Mouse (Mus musculus): ENCODE results near the gene Vmn1r17. TPM values are rescaled to one million over a fixed set of nuclear protein-coding genes. Genes with fewer than 3 reads are reported as not detected.
"Not testable (repeated sequence)": the region's sequence is repeated elsewhere in the genome, so short reads cannot be mapped to it uniquely, and the experiment has no call there.

Gene Vmn1r17
- not detected in 2 replicates for polyA plus RNA-seq (2016; fragmentation: Nextera tagmentation; extraction: Ambion mirVana)

DNA sequence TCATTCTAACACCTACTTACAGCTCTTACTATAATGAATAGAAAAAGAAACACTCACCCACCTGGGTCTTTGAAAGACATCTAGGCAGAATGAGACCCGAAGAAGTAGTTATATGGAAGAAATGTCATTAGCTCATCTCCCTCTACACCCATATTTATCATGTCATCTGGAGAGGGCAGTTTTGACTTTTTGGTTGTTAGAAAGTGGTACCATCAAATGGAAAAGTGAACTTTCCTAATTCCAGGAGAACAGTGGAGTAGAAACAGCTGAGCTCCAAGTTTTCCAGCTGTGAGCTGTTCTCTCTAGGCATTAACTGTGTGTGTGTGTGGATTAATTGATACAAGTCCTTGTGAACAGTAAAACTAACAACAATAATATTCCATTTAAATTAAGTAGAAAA, at the start of gene Vmn1r17:
Gene Vmn1r17 (minus strand): TSS at position 101 of the 400 bp plus-strand sequence.
- no peak within 1 kb of the TSS for H3K9ac ChIP-seq
- no peak within 1 kb of the TSS for H3K4me2 ChIP-seq (replicated peaks)
- H3K27ac ChIP-seq: no peak within 1 kb of the TSS
- no peaks in the 10 kb centered on the region for H3K4me1 ChIP-seq
- no peaks in the 10 kb centered on the region for H3K27me3 ChIP-seq
- H3K9me3 ChIP-seq (replicated peaks): no peaks in the 10 kb centered on the region
- 92% methylated on average over 1 of the region's 1 CpGs for WGBS
- no peak within 1 kb of the TSS for H3K4me3 ChIP-seq
- H3K36me3 ChIP-seq: no peaks in the 10 kb centered on the region
- no peak for ATAC-seq (ENCODE audit: low FRiP score)

DNA sequence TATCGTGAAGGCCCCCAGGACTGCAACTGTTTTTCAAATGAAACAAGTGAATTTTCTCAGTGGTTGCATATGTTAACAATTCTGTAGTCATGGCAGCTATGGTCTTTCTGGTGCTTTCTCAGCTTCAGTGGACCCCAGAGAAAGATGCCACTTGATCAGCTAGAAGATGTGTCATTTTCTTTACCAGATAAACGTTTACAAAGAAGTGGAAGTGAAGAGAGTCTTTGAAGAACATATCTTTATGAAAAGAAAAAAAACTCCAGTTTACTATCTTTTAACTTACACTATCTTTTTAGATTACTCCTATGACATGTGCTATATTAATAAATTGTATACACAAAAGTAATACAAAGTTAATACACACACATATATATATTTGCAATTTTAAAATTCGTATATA, 40.0 kb upstream of the Vmn1r17 start, which contains the start of gene Vmn1r19:
Gene Vmn1r19 (plus strand): TSS at position 301 of the 400 bp plus-strand sequence.
- 78% methylated on average over 3 of the region's 3 CpGs for WGBS
- H3K9ac ChIP-seq; ATAC-seq (ENCODE audit: low FRiP score); H3K4me1 ChIP-seq; H3K36me3 ChIP-seq; H3K9me3 ChIP-seq (replicated peaks); H3K27me3 ChIP-seq; H3K27ac ChIP-seq; H3K4me2 ChIP-seq (replicated peaks); H3K4me3 ChIP-seq: not testable (repeated sequence)

DNA sequence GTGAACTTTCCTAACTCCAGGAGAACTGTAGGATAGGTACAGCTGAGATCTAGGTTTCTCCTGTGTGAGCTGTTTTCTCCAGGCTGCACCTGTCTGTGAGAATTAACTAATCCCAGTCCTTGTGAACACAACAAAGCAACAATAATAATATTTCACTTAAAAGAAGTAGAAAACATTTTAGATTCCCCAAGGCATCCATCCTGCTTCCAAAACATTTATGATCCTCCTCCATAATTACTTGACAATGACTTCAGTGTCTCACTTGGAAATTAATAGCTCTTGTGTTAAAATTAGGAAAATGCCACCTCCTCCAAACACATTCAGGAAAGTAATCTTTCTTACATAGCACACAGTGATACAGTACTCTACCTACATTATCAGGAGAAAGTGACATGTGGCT, 32.2 kb upstream of the Vmn1r17 start, which contains the start of gene Vmn1r18:
Gene Vmn1r18 (minus strand): TSS at position 101 of the 400 bp plus-strand sequence.
- no peak within 1 kb of the TSS for H3K4me3 ChIP-seq
- no peaks in the 10 kb centered on the region for H3K4me1 ChIP-seq
- H3K27me3 ChIP-seq: no peaks in the 10 kb centered on the region
- H3K36me3 ChIP-seq: no peaks in the 10 kb centered on the region
- no peak within 1 kb of the TSS for H3K27ac ChIP-seq
- H3K9ac ChIP-seq: no peak within 1 kb of the TSS
- no peaks in the 10 kb centered on the region for H3K9me3 ChIP-seq (replicated peaks)
- no peak for ATAC-seq (ENCODE audit: low FRiP score)
- no peak within 1 kb of the TSS for H3K4me2 ChIP-seq (replicated peaks)

DNA sequence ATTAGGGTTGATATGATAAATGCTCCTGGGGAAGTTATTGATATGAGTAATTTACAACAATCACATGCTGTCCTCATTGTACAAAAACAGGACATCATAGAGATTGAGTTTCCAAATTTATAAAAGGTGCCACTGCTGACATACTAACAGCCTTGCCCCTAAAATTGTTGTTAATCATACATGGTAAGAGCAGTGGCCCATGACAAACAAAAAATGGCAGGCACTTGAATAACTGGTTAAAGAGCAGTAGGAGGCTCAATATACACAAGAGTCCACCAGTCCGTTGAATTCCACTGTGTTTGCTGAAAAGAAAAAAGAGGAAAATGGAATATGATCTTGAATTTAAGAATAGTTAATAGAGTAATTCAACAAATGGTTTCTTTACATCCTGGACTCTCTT, 4.0 kb upstream of the Vmn1r17 start:
- Histone ChIP-seq H3K4me1 (no peaks in the 10 kb centered on the region), H3K9ac (no peak overlapping the region), H3K36me3 (no peaks in the 10 kb centered on the region), H3K27me3 (no peaks in the 10 kb centered on the region), H3K4me3 (no peak overlapping the region), H3K4me2 (replicated peaks) (no peak overlapping the region), H3K27ac (no peak overlapping the region), H3K9me3 (replicated peaks) (no peaks in the 10 kb centered on the region)
- WGBS: 79% methylated on average over 1 of the region's 1 CpGs
- no peak for ATAC-seq (ENCODE audit: low FRiP score)

DNA sequence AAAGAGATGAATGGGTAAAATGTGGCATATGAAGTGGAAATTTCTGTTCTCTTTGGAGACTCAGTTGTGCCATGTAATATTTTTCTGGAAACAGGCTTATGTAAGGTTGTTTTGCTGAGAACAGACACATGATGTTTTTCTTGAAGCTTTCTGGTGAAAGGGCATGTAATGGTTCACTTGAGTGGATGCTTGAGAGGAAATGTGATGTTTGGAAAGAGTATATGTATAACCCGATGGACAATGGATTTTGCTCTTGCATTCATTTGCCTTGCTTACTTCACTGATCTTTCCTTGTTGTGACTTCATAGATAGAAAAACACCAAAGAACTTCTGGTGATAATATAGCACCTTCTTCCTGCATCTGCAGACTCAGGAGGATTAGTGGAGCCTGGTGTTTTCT, 2.3 kb upstream of the Vmn1r17 start:
- not testable (repeated sequence) for ATAC-seq (ENCODE audit: low FRiP score); H3K9me3 ChIP-seq (replicated peaks); H3K4me2 ChIP-seq (replicated peaks); H3K27ac ChIP-seq; H3K27me3 ChIP-seq; H3K4me1 ChIP-seq; H3K4me3 ChIP-seq; H3K9ac ChIP-seq; H3K36me3 ChIP-seq
- WGBS: 92% methylated on average over 1 of the region's 1 CpGs

DNA sequence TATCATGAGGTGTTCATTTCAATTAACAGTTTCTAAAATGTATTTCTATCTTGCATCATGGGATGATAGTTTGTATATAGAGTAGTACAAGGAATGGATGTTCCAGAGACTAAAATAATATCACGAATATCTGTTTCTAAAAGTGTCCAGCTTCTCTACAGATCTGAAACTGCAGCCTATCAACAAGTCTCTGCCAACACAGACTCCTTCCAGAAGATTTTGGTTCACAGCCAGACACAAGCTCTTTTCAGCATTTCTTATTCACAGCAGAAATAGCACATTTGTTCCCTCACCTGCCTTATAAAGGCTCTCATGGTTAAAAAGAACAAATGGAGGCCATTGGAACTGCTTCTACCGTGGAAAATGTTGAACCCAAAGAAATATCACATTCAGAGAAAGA, 6.7 kb downstream of the Vmn1r17 start:
- ATAC-seq (ENCODE audit: low FRiP score): no peak
- Histone ChIP-seq H3K4me3 (no peak overlapping the region), H3K36me3 (no peaks in the 10 kb centered on the region), H3K27me3 (no peaks in the 10 kb centered on the region), H3K27ac (no peak overlapping the region), H3K4me1 (no peaks in the 10 kb centered on the region), H3K9me3 (replicated peaks) (no peaks in the 10 kb centered on the region), H3K4me2 (replicated peaks) (no peak overlapping the region), H3K9ac (no peak overlapping the region)
- WGBS: 90% methylated on average over 2 of the region's 2 CpGs

DNA sequence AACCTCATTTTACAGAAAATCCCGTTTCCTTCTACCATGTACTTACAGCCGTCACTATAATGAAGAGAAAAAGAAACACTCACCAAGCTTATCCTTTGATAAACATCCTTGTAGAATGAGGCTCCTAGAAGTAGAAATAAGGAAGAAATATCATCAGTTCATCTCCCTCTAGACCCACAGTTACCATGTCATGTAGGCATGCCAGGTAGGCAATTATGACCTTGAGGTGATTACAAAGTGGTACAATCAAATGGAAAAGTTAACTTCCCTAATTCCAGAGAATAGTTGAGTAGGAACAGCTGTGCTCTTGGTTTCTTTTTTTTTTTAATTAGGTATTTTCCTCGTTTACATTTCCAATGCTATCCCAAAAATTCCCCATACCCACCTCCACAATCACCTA, 34.1 kb downstream of the Vmn1r17 start, which contains the start of gene Vmn1r16:
Gene Vmn1r16 (minus strand): TSS at position 101 of the 400 bp plus-strand sequence.
- no peaks in the 10 kb centered on the region for H3K36me3 ChIP-seq
- 76% methylated on average over 3 of the region's 3 CpGs for WGBS
- no peaks in the 10 kb centered on the region for H3K27me3 ChIP-seq
- H3K4me2 ChIP-seq (replicated peaks): no peak within 1 kb of the TSS
- no peaks in the 10 kb centered on the region for H3K4me1 ChIP-seq
- no peak within 1 kb of the TSS for H3K9ac ChIP-seq
- ATAC-seq (ENCODE audit: low FRiP score): no peak
- H3K4me3 ChIP-seq: no peak within 1 kb of the TSS
- no peaks in the 10 kb centered on the region for H3K9me3 ChIP-seq (replicated peaks)
- H3K27ac ChIP-seq: no peak within 1 kb of the TSS

DNA sequence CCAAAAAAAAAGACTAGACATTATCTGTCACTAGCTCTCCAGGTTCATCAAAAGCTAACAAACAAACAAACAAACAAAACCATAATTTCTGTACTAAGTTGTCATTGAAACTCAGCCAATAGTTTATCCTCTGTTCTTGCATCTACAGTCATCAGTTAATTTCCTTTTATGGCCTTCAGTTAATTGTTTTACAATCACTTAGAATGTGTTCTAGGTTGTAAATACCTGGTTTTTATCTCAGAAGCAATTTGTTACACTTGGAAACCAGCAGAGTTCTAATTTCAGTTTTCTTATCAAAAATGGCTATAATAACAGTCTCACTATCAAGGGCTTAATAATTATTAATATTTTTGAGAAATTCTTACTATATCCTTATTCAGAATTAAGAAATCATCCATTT, 37.4 kb downstream of the Vmn1r17 start:
- H3K9ac ChIP-seq: no peak overlapping the region
- no peaks in the 10 kb centered on the region for H3K36me3 ChIP-seq
- H3K4me1 ChIP-seq: no peaks in the 10 kb centered on the region
- H3K4me3 ChIP-seq: no peak overlapping the region
- H3K27ac ChIP-seq: no peak overlapping the region
- H3K4me2 ChIP-seq (replicated peaks): no peak overlapping the region
- H3K27me3 ChIP-seq: no peaks in the 10 kb centered on the region
- H3K9me3 ChIP-seq (replicated peaks): no peaks in the 10 kb centered on the region
- ATAC-seq (ENCODE audit: low FRiP score): no peak

Other genes with a start within 250 kb of the Vmn1r17 start
- not detected in 2 replicates for gene Vmn1r11, start 230.3 kb downstream of the Vmn1r17 start, polyA plus RNA-seq (2016; fragmentation: Nextera tagmentation; extraction: Ambion mirVana)
- gene Vmn1r12, start 206.8 kb downstream of the Vmn1r17 start, polyA plus RNA-seq (2016; fragmentation: Nextera tagmentation; extraction: Ambion mirVana): not detected in 2 replicates
- gene Vmn1r13, start 160.4 kb downstream of the Vmn1r17 start, polyA plus RNA-seq (2016; fragmentation: Nextera tagmentation; extraction: Ambion mirVana): not detected in 2 replicates
- not detected in 2 replicates for gene Vmn1r14, start 132.0 kb downstream of the Vmn1r17 start, polyA plus RNA-seq (2016; fragmentation: Nextera tagmentation; extraction: Ambion mirVana)
- not detected in 2 replicates for gene Vmn1r15, start 105.8 kb downstream of the Vmn1r17 start, polyA plus RNA-seq (2016; fragmentation: Nextera tagmentation; extraction: Ambion mirVana)
- gene Vmn1r16, start 34.2 kb downstream of the Vmn1r17 start, polyA plus RNA-seq (2016; fragmentation: Nextera tagmentation; extraction: Ambion mirVana): not detected in 2 replicates
- not detected in 2 replicates for gene Vmn1r18, start 32.1 kb upstream of the Vmn1r17 start, polyA plus RNA-seq (2016; fragmentation: Nextera tagmentation; extraction: Ambion mirVana)
- gene Vmn1r19, start 40.1 kb upstream of the Vmn1r17 start, polyA plus RNA-seq (2016; fragmentation: Nextera tagmentation; extraction: Ambion mirVana): not detected in 2 replicates
- not detected in 2 replicates for gene Vmn1r20, start 65.2 kb upstream of the Vmn1r17 start, polyA plus RNA-seq (2016; fragmentation: Nextera tagmentation; extraction: Ambion mirVana)
- 7.3 and 7.4 TPM in 2 replicates for gene Ppm1k, start 171.7 kb upstream of the Vmn1r17 start, polyA plus RNA-seq (2016; fragmentation: Nextera tagmentation; extraction: Ambion mirVana)
- 1.3 and 1.9 TPM in 2 replicates for gene Herc6, start 217.3 kb upstream of the Vmn1r17 start, polyA plus RNA-seq (2016; fragmentation: Nextera tagmentation; extraction: Ambion mirVana)

All from hindbrain, embryonic 12.5 days (tissue).